Mouse (Mus musculus) embryonic stem cell, embryonic (primary cell): ENCODE results near the gene Wipf1.

Experiments
- CTCF ChIA-PET, 4 experiments: fragments of 300-600 bp in 2 of 4; fragments of 350-600 bp in 2 of 4; sonication (Branson Sonifier 250); formaldehyde crosslinking; loops; one replicate each; lab custom pipeline; 2022; ENCODE audit warnings: inconsistent platforms in 2 of 4; lab: Charles Lee
- POLR2A ChIA-PET, 4 experiments: fragments of 300-600 bp in 2 of 4; fragments of 350-600 bp in 2 of 4; sonication (Branson Sonifier 250); formaldehyde crosslinking; loops; one replicate each; lab custom pipeline; 2022; ENCODE audit warnings: antibody characterized with exemption in 4 of 4, inconsistent platforms in 1 of 4; lab: Charles Lee

The Wipf1 gene

DNA sequence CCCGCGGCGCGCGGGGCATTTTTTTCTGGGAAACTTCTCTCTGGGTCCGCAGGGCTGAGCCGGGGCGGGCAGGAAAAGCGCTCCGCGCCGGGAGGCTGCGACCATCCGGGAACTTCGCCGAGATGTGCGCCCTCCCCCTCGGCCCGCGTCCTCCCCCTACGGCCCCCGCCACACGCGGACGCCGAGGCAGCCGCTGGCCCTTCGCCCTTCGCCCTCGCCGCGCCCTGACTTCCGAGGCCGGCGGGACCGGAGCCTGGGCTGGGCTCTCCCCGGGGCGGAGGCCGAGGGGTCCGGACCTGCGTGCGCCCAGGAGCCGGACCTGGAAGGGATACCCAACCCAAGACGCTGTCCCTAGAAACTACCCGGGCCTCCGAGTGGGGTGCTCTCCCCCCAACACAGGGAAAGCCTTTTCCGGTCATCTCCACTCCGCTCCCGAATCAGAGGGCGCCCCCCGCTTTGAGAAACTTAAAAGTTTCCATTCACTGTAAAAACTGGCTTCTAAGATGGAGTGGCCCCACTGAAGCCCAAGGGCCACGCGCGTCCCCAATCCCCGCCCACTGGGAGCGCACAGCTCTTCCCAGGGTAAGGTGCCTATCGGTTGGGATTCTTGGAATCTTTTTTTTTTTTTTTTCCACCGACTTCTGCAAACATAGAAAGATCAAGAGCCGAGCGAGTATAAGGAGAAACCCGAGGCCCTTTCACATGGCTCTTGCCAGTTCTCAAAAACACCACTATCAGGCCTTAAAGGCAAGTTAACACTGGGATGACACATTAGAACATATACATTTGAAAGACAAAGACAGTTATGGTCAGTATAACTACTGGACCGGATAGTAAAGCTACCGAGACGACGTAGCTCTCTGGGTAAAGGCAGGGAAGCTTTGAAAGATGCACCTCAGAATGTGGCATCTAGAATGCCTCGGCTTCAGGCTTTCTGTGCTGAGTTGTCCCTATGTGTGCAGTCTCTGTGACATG is at the start of gene Wipf1:
Gene Wipf1 (minus strand): TSS at position 379 of the 975 bp plus-strand sequence.
- ChIA-PET POLR2A (interaction anchor here (0.6 to 1.8 kb wide), 11 partner anchors 11 to 1556 kb away, joined by 3 to 5 read pairs (median 3); no protein-coding TSS in a partner anchor), CTCF (interaction anchor here in 3 of 4 experiments (0.5 to 1.7 kb wide), 3 partner anchors 32 to 65 kb away, joined by 3 to 4 read pairs (median 4); no protein-coding TSS in a partner anchor)

DNA sequence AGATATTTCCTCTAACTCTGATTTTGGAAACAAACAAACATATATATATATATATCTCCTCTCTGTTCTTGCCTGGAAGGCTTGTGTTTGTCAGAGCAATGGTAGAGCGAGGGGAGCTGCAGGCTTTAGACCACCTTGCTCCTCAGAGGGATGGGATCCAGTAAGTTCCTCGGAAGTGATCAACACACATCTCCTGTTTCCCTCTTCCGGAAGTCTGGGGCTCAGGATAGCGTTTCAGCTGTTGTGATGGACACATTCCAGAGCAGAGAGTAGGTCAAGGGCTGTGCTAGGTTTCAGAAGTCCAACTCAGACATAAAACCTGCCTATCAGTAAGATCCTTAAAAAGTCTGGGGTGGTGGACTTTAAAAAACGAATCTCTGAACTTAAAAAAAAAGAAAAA is 49.6 kb upstream of the Wipf1 start:
- ChIA-PET CTCF (interaction anchor here in 3 of 4 experiments (0.6 to 1.7 kb wide), 4 partner anchors 12 to 289 kb away, joined by 3 to 7 read pairs (median 3); no protein-coding TSS in a partner anchor), POLR2A (interaction anchor here in 1 of 4 experiments (1.3 kb wide), 1 partner anchor 18 kb away, joined by 4 read pairs; no protein-coding TSS in a partner anchor)

DNA sequence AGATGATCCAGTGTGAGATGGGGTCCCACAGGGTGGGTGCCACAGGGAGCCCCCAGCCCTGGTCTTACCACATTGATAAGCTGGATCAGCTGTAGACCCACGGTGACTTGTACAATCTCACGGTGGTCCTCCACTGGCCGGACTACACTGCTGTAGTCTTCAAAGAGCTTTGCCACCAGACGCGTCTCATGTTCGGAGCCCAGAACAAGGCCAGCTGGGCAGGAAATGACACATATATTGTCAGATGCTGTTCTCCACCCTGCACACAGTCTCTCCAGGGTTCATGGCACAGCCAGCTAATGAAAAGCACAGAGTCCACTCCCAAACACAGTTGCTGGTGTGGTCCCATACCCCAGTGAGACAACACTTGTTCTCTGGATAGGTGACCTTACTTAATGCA is 44.9 kb upstream of the Wipf1 start:
- POLR2A ChIA-PET = interaction anchor here in 1 of 4 experiments (0.9 kb wide), 1 partner anchor 14 kb away, joined by 3 read pairs; no protein-coding TSS in a partner anchor
- CTCF ChIA-PET = interaction anchor here in 1 of 4 experiments (0.7 to 1.5 kb wide), 2 partner anchors 11 to 1897 kb away, joined by 4 read pairs; no protein-coding TSS in a partner anchor

DNA sequence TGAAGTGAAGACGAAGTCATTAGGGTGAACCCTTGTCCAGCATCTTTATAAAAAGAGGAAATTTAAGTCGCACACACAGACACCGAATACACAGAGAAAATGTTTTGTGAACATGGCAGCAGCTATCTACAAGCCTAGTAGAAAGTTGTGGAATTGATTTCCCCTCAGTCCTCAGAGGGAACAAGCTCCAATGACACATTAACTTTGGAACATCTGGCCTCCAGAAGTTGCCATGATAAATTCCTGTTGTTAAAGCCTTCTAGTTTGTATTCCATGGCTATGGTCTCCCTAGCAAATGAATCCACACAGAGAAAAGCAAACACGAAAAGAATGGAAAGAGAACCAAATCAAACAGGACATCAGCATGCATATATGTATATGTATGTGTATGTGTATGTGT is 44.0 kb upstream of the Wipf1 start:
- ChIA-PET CTCF (interaction anchor here in 3 of 4 experiments (0.9 to 1.6 kb wide), 3 partner anchors 11 to 22 kb away, joined by 3 to 16 read pairs (median 4); no protein-coding TSS in a partner anchor), POLR2A (interaction anchor here in 1 of 4 experiments (1.0 to 4.1 kb wide), 5 partner anchors 12 to 209 kb away, joined by 3 to 36 read pairs (median 3); no protein-coding TSS in a partner anchor)

DNA sequence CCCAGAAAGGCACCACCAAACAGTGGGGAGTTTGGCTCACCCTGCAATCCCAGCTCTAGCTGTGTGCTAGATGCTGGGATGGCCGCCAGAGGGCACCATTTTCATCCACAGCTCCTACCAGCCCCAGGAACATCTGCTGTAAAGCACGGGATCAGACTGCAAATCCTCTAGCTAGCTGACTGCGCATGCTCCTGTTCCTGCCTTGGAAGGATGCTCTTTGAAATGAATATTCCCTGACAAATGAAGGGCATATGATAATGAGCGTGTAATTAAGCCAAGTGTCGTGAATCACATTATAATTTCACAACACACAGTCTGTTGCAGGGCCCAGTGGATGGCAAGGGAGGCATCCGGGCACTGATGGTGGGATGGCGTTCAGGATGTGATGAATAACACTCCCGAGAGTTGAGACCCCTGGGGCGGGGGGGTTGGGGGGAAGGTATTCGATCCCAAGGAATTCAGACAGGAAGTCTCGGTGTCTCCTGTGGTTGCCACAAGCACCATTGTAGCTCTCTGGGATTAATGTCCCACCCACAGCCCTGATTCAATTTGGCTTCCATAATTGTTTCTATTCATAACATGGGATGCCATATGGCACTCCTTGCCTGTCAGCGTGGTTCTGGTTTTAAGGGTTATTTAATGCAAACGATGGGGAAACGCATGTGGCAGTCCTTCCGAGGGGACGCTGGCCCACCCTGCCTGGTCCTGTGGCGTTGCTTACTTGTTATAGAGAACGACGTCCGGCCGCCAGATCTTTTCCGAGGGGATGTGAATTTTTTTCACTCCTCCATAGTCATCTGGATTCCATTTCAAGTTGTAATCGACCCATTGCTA is 43.2 kb upstream of the Wipf1 start:
- ChIA-PET CTCF (interaction anchor here (0.5 to 2.3 kb wide), 40 partner anchors 10 to 1100 kb away, joined by 3 to 16 read pairs (median 3); no protein-coding TSS in a partner anchor), POLR2A (interaction anchor here in 3 of 4 experiments (0.6 to 4.1 kb wide), 18 partner anchors 9 to 369 kb away, joined by 3 to 36 read pairs (median 3); no protein-coding TSS in a partner anchor)

DNA sequence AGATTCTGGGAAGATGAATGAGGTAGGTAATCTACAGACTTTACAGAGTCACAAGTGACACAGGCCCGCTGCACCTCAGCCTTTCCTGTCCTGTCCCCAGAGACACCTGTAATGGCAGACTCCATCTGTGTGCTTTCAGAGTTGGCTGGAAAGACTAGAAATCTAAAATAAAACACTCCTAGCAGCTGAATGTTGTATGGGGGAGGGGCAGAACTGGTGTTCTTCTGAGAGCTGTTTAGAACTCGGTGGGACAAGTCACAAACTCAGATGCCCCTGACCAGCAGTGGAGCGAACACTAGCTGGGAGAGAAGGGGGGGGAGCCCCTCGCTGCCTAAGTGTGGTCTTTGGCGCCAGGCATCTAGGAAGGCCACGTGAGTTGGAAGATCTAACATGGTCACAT is 42.4 kb upstream of the Wipf1 start:
- ChIA-PET CTCF (interaction anchor here (0.5 to 2.3 kb wide), 37 partner anchors 9 to 1101 kb away, joined by 3 to 16 read pairs (median 3); no protein-coding TSS in a partner anchor), POLR2A (interaction anchor here in 3 of 4 experiments (0.7 to 4.1 kb wide), 14 partner anchors 8 to 370 kb away, joined by 3 to 36 read pairs (median 3); no protein-coding TSS in a partner anchor)

DNA sequence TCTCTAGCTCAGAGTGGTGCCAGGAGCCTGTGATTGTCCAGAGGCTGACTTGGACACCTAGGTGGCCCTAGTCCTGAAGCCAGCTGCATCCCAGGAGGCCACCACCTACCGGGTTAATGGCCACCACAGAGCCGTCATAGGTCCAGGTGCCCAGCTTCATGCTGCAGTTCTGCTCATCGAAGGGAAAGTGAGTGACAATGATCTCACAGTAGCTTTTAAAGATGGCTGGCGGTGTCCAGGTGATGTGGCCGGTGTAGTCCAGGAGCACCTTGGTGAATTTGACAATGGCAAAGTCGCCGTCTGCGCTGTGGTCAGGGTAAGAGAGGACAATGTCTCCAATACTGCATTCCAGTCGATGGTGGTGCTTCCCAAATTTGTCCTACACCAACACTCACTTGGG is 41.8 kb upstream of the Wipf1 start:
- CTCF ChIA-PET = interaction anchor here in 3 of 4 experiments (0.9 to 2.3 kb wide), 10 partner anchors 10 to 297 kb away, joined by 3 to 16 read pairs (median 6); no protein-coding TSS in a partner anchor

DNA sequence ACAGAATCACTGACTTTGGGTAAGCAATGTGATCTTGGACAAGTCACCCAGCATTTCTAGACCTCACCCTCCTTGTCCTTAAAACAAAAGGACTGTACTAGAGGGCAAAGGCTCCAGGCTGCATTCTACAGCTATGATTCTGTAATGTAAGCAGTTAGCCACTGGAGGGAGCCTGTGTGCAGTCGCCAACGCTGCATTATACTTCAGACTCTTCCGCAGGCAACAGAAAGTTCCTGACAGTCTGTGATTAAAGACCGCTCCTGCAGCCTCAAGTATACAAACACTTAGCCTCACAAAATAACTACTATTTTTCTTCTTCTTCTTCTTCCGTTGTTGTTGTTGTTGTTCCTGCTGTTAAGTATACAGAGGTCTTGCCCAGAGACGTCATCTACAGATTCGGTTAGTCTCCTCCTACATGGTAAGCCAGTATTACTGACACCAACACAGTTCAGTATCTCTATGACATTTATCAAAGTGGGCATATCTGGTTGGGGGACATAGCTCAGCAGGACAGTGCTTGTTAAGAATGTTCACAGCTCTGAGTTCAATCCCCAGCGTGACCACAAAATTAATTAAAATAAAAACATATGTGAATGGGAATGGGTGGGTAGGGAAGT is 37.6 kb upstream of the Wipf1 start:
- ChIA-PET POLR2A (interaction anchor here in 3 of 4 experiments (0.5 to 1.5 kb wide), 10 partner anchors 9 to 358 kb away, joined by 3 to 6 read pairs (median 3); no protein-coding TSS in a partner anchor), CTCF (interaction anchor here (0.5 to 3.6 kb wide), 44 partner anchors 11 to 1471 kb away, joined by 3 to 15 read pairs (median 4); partner anchors contain the start of genes Atf2 (in 1 of the 4), Chn1 (in 1 of the 4) and Chrna1 (in 1 of the 4))

More for the DNA sequence above, 41.8 kb upstream of the Wipf1 start:
- POLR2A ChIA-PET = interaction anchor here in 3 of 4 experiments (0.7 to 4.1 kb wide), 8 partner anchors 10 to 790 kb away, joined by 3 to 36 read pairs (median 4); no protein-coding TSS in a partner anchor

DNA sequence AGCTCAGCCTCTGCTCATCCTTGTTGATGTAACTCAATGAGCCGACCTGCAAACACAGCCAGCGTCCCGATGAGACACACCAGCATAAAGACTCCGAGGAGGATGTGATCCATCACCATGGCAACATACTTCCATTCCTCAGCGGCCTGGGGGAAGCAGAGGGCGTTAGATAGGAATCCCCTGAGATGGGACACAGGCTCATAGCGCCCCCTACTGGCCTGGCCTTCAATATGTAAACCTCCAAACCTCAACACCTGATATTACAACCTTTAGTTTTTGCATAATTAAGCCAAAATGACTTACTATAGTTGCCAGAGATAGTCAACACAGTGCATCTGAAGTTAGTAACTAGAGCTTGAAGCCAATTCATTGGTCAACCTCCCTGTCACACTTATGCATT is 36.6 kb upstream of the Wipf1 start:
- ChIA-PET CTCF (interaction anchor here in 3 of 4 experiments (0.7 to 3.6 kb wide), 23 partner anchors 12 to 734 kb away, joined by 3 to 15 read pairs (median 3); no protein-coding TSS in a partner anchor), POLR2A (interaction anchor here in 1 of 4 experiments (0.5 to 2.1 kb wide), 5 partner anchors 13 to 294 kb away, joined by 3 to 6 read pairs (median 3); no protein-coding TSS in a partner anchor)

DNA sequence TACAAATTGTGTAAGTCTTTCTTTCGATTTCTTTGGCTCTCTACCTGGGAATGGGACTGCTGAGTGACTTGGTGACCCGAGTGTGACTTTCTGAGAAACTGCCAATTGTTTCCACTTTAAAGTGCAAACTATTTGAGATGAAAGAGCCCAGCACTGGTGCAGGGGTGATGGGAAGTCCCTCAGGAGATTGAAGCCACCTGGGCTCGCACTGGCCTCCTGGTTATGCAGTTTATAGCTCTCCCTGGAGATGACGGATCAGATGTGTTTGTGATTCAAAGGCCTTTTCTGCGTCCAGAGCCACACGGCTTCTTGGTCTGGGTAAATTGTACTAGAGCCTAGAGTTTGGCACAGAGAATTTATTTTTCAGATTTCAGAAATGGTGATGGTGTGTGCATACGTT is 34.2 kb upstream of the Wipf1 start:
- POLR2A ChIA-PET = interaction anchor here in 2 of 4 experiments (0.7 to 4.8 kb wide), 6 partner anchors 8 to 244 kb away, joined by 3 to 36 read pairs (median 3); no protein-coding TSS in a partner anchor
- CTCF ChIA-PET = interaction anchor here in 1 of 4 experiments (1.2 to 3.6 kb wide), 2 partner anchors 13 to 230 kb away, joined by 3 to 15 read pairs; no protein-coding TSS in a partner anchor

DNA sequence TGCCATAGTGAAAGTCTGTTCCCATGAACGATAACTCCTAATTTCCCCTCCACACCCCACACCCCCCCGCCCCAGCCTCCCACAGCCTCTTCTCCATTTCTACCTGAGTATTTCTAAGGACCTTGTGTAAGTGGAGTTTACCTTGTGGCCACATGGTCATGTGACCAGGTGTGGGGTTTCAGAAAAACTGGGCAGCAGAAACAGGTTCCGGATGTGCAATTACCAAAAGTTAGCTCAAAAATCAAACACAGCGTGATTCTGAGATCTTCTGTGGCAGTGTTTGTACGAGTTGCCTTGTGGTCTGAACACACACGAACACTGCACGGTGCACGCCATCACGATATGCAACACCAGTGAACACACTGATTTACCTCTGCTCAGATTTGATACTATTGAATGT is 33.1 kb upstream of the Wipf1 start:
- CTCF ChIA-PET = interaction anchor here in 3 of 4 experiments (0.5 to 3.3 kb wide), 3 partner anchors 10 to 210 kb away, joined by 3 to 16 read pairs (median 4); no protein-coding TSS in a partner anchor
- POLR2A ChIA-PET = interaction anchor here in 2 of 4 experiments (0.6 to 4.8 kb wide), 24 partner anchors 9 to 535 kb away, joined by 3 to 36 read pairs (median 5); partner anchors contain the start of gene Atf2 (in 1 of the 2)

DNA sequence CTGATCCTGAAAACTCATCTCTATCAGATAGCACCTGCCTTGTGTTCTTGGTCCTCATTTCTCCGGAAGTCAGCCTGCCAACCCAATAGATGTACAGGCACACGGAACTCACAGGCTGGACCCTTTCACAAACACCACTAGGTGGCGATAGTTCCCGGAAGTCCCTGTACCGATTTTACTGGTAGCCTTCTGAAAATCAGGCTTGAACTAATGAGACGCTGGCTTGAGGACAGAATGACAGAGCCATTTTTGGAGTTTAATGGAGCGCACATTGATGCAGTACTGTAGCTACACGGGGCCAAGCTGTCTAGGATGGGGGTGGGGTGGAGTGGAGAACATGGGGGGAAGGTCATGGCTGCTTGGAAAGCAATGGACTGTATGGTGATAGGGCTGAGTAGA is 32.1 kb upstream of the Wipf1 start:
- CTCF ChIA-PET = interaction anchor here in 3 of 4 experiments (0.6 to 3.3 kb wide), 10 partner anchors 11 to 246 kb away, joined by 3 to 16 read pairs (median 5); partner anchors contain the start of gene Gpr155 (in 1 of the 3)
- POLR2A ChIA-PET = interaction anchor here in 3 of 4 experiments (0.6 to 4.8 kb wide), 50 partner anchors 8 to 1106 kb away, joined by 3 to 36 read pairs (median 4); partner anchors contain the start of genes Gpr155 (in 2 of the 3), Atf2 (in 1 of the 3), Chn1 (in 1 of the 3) and Chrna1 (in 1 of the 3)

DNA sequence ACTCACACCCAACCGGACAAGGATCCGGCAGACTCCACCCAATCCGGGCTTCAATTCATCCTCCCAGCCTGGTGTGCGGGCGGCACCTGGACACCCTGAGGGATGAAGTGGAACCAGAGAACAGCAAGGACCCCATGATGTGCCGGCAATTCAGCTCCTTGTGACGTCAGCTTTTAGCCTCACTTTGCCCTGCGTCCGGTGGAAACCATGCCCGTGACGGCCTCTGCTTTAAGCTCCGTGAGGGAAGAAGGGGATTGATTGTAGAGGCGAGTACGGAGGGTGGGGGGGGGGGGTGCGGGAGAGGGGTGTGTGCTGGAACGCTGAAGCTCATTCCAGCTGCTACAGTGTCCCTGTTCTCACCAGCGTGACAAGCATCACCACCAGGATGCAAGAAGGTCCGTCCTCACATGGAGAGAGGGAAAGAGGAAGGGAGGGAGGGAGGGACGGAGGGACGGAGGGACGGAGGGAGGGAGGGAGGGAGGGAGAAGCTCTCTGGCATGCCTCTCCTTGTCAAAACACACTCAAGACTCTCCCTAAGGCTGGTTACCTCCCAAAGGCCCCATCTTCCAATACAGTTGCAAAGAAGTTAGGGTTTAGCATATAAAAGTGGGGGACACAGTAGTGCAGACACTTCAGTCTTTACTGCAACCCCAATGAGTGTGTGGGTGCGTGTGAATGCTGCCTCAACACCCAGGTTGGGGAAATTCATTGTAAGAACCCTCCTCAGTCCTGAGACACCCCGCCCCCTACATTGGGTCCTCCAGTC is 31.5 kb upstream of the Wipf1 start:
- POLR2A ChIA-PET = interaction anchor here in 3 of 4 experiments (0.6 to 4.8 kb wide), 67 partner anchors 8 to 1110 kb away, joined by 3 to 36 read pairs (median 4); partner anchors contain the start of genes Chn1 (in 2 of the 3), Gpr155 (in 2 of the 3), Atf2 (in 1 of the 3) and Chrna1 (in 1 of the 3)
- CTCF ChIA-PET = interaction anchor here (0.5 to 3.3 kb wide), 25 partner anchors 7 to 1590 kb away, joined by 3 to 16 read pairs (median 4); partner anchors contain the start of genes Cir1 (in 1 of the 4), Gpr155 (in 1 of the 4) and Scrn3 (in 1 of the 4)

DNA sequence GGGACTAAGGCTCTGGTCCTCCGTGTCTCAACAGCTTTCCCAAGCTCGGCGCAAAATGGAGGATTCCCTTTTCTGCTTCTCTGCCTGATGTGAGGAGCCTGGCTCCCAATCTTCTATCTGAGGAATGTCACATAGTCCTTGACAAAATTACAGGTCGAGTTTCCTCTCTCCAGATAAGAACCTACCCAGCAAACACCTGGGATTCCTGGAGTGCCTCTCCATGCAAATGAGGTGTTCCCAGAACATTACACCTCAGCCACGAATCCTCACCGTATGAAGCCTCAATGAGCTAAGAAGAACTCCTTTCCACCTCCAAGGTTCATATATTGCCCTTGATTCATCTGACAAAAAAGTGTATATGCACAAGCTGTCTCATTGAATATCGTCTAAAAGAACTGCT is 30.9 kb upstream of the Wipf1 start:
- POLR2A ChIA-PET = interaction anchor here in 3 of 4 experiments (0.6 to 4.8 kb wide), 48 partner anchors 7 to 1111 kb away, joined by 3 to 36 read pairs (median 4); partner anchors contain the start of genes Chn1 (in 2 of the 3), Atf2 (in 1 of the 3), Chrna1 (in 1 of the 3) and Cir1 (in 1 of the 3)
- CTCF ChIA-PET = interaction anchor here (0.5 to 3.3 kb wide), 19 partner anchors 8 to 1590 kb away, joined by 3 to 16 read pairs (median 5); partner anchors contain the start of genes Cir1 (in 1 of the 4) and Scrn3 (in 1 of the 4)
